Mouse (Mus musculus) thymus, postnatal 25 days (tissue): ENCODE results near the gene Tnfsf13.

Experiments used
- DNase-seq: peaks from one replicate; pipeline ENCODE4 v3.0.0; 2022

Gene Tnfsf13

GRCm38 (mm10) chr11:69680136-69680855, 5.3 kb downstream of the Tnfsf13 start:
- no peak for DNase-seq

GRCm38 (mm10) chr11:69679144-69679543, 6.4 kb downstream of the Tnfsf13 start:
- no peak for DNase-seq

GRCm38 (mm10) chr11:69672211-69672706, 13.3 kb downstream of the Tnfsf13 start, which contains the start of gene Eif4a1:
Eif4a1 (minus strand) TSS chr11:69672423.
- peak; percentile 100 for DNase-seq

- no peak for DNase-seq
Observed at GRCm38 (mm10) chr11:69671726-69672124, 13.9 kb downstream of the Tnfsf13 start.

- DNase-seq = peak; percentile 96
Observed at GRCm38 (mm10) chr11:69670786-69671725, 14.5 kb downstream of the Tnfsf13 start.

GRCm38 (mm10) chr11:69666665-69667005, 18.9 kb downstream of the Tnfsf13 start:
- DNase-seq = no peak

- no peak for DNase-seq
Observed at GRCm38 (mm10) chr11:69665961-69666664, 19.5 kb downstream of the Tnfsf13 start, which contains the start of gene Cd68. Cd68 (minus strand) TSS chr11:69666153.

GRCm38 (mm10) chr11:69665457-69665960, 20.1 kb downstream of the Tnfsf13 start:
- DNase-seq = no peak

- DNase-seq = no peak
Observed at GRCm38 (mm10) chr11:69664841-69665240, 20.7 kb downstream of the Tnfsf13 start.

DNA sequence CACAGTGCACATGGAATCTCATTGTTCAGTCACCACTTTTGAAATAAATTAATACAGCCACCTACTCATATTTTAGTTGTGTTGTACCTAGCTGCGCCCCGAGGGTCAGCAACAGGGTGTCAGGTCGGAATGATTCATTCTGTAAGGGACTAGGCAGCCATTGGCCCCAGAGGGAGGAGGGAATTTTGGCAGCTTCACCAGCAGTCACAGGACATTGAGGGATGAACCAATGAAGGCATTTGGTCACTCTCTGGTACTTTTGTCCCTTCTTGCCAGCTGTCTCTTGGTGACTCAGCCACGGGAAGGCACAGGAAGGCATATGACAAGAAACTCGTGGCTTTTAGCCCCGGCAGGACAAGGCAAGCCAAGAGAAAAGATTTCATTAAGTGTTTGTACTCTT, 21.8 kb downstream of the Tnfsf13 start:
- no peak for DNase-seq

DNA sequence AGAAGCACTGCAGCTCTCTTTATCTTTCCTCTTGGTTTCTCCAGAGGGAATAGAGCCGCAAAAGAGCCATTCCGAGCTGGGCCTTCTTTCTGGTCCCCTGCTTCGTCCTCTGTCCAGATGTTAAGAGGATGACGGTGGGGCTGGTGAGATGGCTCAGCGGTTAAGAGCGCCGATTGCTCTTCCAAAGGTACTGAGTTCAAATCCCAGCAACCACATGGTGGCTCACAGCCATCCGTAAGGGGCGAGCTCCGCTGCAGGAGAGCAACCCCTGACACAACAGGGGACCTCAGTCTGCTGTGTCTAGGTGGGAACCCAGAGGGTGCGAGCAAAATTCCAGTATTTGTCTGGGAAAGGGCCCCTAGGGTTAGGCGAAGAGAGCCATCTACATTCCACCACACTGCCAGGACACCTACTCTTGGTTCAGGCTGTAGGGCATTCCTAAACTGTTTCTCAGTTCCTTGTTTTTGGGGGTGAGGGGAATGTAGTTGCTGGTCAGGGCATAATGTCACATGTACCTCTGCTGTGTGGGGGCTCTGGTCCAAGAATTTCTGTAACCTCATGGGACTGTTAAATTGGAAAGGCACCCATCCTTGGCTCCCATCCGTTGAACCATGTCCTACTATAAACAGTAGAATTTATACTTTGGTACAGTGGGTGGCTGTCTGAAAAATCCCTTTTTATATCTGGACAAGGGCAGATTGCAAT, 22.5 kb downstream of the Tnfsf13 start:
- DNase-seq = no peak

DNA sequence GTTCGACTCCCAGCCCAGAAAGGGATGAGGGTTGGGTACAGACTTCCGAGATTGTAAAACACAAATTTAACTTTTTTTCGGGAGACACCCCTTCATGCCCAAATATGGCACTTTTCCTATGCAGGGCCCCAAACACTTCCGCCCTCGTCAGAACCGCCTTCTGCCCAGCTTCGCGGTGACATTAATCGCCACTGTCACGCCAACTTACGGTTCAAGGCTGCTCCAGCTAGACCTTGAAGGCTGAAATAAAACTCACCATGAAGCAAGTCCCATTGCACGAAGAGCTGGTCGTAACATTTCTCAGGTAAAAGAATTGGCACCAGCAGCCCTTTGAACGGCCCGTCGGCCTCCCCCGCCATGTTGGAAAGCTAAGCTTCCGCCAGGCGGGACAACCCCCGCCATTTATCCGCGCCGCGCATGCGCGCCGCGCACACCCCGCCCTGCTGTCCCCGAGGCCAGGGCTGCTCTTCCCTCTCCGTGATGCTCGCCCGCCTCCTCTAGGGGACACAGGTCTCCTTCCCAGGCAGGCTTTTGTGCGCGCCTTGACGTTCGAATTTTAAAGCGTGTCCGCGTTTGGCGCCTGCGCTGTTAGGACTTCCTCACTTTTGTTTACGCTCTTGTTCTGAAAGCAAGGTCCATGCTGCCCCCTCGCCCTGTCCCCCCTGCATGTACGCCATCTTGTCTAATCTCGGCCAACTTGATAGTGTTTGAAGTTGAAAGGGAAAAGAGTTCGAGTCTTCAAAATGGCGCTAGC, 23.2 kb downstream of the Tnfsf13 start, which contains the start of gene Mpdu1:
Mpdu1 (minus strand) TSS at position 430 of the 754 bp plus-strand sequence.
- peak; percentile 94 for DNase-seq

GRCm38 (mm10) chr11:69661221-69661881, 24.2 kb downstream of the Tnfsf13 start:
- DNase-seq = no peak

DNA sequence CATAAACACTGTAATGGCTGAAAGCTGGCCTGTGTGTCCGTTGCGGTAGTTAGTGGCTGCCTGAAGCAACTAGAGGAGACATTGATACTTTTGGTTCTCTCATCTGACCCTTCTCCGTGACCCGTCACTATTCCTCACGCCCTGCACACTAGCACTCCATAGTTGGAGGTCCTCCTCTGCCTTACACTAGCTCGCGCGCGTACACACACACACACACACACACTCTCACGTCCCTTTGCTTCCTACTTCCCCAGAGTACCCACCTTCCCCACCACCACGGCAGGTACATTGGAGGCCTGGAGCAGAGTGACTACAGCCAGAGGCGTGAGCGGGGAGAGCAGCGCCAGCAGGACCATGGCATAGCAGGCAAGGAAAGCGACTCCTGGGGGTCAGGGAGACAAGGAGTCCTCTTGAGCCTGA, 28.1 kb downstream of the Tnfsf13 start:
- no peak for DNase-seq

GRCm38 (mm10) chr11:69656617-69657461, 28.7 kb downstream of the Tnfsf13 start:
- DNase-seq = peak; percentile 70

DNA sequence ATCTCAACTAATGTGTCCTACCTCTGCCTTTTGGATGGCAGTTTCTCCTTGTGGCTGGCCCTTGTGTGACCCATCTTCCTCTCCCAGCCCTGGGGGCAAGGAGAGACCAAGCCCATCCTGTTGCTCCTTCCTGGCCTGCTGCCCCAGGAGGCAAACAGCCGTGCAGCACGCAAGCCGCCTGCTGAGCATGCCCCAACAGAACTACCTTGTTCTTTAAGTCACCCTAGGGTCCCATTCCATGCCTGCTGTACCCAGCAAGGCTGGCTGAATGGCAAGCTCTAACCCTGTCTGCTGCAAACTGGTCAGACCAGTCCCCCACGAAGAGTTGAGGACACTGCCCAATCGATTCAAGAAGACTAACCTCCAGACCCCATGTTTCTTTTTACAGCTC, 29.5 kb downstream of the Tnfsf13 start:
- no peak for DNase-seq

- DNase-seq = no peak
Observed at GRCm38 (mm10) chr11:69655264-69656064, 30.1 kb downstream of the Tnfsf13 start, which contains the start of gene Sox15. Sox15 (plus strand) TSS chr11:69655314.

- DNase-seq = no peak
Observed at GRCm38 (mm10) chr11:69654760-69655159, 30.8 kb downstream of the Tnfsf13 start.

- DNase-seq = no peak
Observed at GRCm38 (mm10) chr11:69653399-69653798, 32.2 kb downstream of the Tnfsf13 start.
